Mouse (Mus musculus) megakaryocyte, embryonic 14.5 days (primary cell): ENCODE results near the gene Gabrg3. TPM values are rescaled to one million over a fixed set of nuclear protein-coding genes. Genes with fewer than 3 reads are reported as not detected.

Experiments used
- H3K27me3 ChIP-seq: replicated peaks from 2 replicates; pipeline ENCODE3; 2012; ENCODE audit warnings: inconsistent platforms
- H3K36me3 ChIP-seq: replicated peaks from 2 replicates; pipeline ENCODE3; 2012; ENCODE audit warnings: low read length, inconsistent platforms, mixed read lengths
- H3K4me1 ChIP-seq: 2 replicates; pipeline ENCODE4 v1.6.1; 2012; ENCODE audit warnings: inconsistent platforms
- H3K4me3 ChIP-seq: replicated peaks from 2 replicates; pipeline ENCODE3; 2012; ENCODE audit warnings: moderate library complexity, mild to moderate bottlenecking, inconsistent platforms
- H3K9me3 ChIP-seq: 2 replicates; pipeline ENCODE4 v1.6.1; 2012; ENCODE audit warnings: inconsistent platforms
- FLI1 ChIP-seq: IDR thresholded peaks from 2 replicates; pipeline ENCODE4 v1.6.1; 2012; ENCODE audit warnings: low read length, inconsistent platforms, mixed read lengths
- GATA1 ChIP-seq: IDR thresholded peaks from 3 replicates; pipeline ENCODE4 v1.6.1; 2012; ENCODE audit warnings: mixed read lengths, low read length, inconsistent platforms, borderline replicate concordance
- polyA plus RNA-seq: library from polyadenylated mRNA; stranded (reverse); fragments of >175 nt; gene quantifications from 2 replicates; pipeline ENCODE4 v1.2.3, GENCODE M21; 2012; ENCODE audit warnings: low replicate concordance; ENCODE audit not compliant: insufficient read depth

The Gabrg3 gene
- polyA plus RNA-seq, 1 experiment = 0.18 TPM

GRCm38 (mm10) chr7:56938020-56938419 lies 449.0 kb downstream of the Gabrg3 start:
- H3K36me3 ChIP-seq = no peaks in the 10 kb centered on the region
- TF ChIP-seq GATA1 (no peak), FLI1 (no peak)
- no peaks in the 10 kb centered on the region for H3K27me3 ChIP-seq
- H3K9me3 ChIP-seq = peaks cover 3% of the 10 kb centered on the region; the same call in 1 of the 2 replicates
- H3K4me3 ChIP-seq = no peak overlapping the region
- H3K4me1 ChIP-seq = no peaks in the 10 kb centered on the region

GRCm38 (mm10) chr7:56919499-56919898 lies 467.5 kb downstream of the Gabrg3 start:
- Histone ChIP-seq H3K27me3 (no peaks in the 10 kb centered on the region), H3K36me3 (no peaks in the 10 kb centered on the region)
- TF ChIP-seq FLI1 = no peak

GRCm38 (mm10) chr7:56914862-56915261 lies 472.1 kb downstream of the Gabrg3 start:
- Histone ChIP-seq H3K9me3 (0 out of 2 replicates have a peak, but pooled peaks cover 4% of the 10 kb centered on the region), H3K27me3 (no peaks in the 10 kb centered on the region), H3K4me1 (no peaks in the 10 kb centered on the region), H3K36me3 (no peaks in the 10 kb centered on the region), H3K4me3 (no peak overlapping the region)
- no peak for TF ChIP-seq FLI1
- TF ChIP-seq GATA1 = no peak

More at GRCm38 (mm10) chr7:56919499-56919898, 467.5 kb downstream of the Gabrg3 start:
- no peak overlapping the region for H3K4me3 ChIP-seq
- 0 out of 2 replicates have a peak, but pooled peaks cover 6% of the 10 kb centered on the region for H3K9me3 ChIP-seq
- H3K4me1 ChIP-seq = no peaks in the 10 kb centered on the region

GRCm38 (mm10) chr7:56899762-56900161 lies 487.2 kb downstream of the Gabrg3 start:
- TF ChIP-seq FLI1 (no peak), GATA1 (no peak)
- Histone ChIP-seq H3K4me1 (no peaks in the 10 kb centered on the region), H3K9me3 (0 out of 2 replicates have a peak, but pooled peaks cover 2% of the 10 kb centered on the region), H3K4me3 (no peak overlapping the region), H3K36me3 (no peaks in the 10 kb centered on the region), H3K27me3 (no peaks in the 10 kb centered on the region)

- peaks cover 14% of the 10 kb centered on the region for H3K9me3 ChIP-seq
- no peaks in the 10 kb centered on the region for H3K36me3 ChIP-seq
- H3K27me3 ChIP-seq = no peaks in the 10 kb centered on the region
- TF ChIP-seq FLI1 (no peak), GATA1 (no peak)
- H3K4me1 ChIP-seq = no peaks in the 10 kb centered on the region
- H3K4me3 ChIP-seq = no peak overlapping the region
Observed at GRCm38 (mm10) chr7:56867314-56868075, 519.5 kb downstream of the Gabrg3 start.

- Histone ChIP-seq H3K36me3 (no peaks in the 10 kb centered on the region), H3K4me3 (no peak overlapping the region), H3K4me1 (no peaks in the 10 kb centered on the region), H3K9me3 (peaks cover 12% of the 10 kb centered on the region), H3K27me3 (no peaks in the 10 kb centered on the region)
- TF ChIP-seq FLI1 (no peak), GATA1 (no peak)
Observed at GRCm38 (mm10) chr7:56843565-56843964, 543.4 kb downstream of the Gabrg3 start.

- no peak for TF ChIP-seq GATA1
- TF ChIP-seq FLI1 = no peak
- Histone ChIP-seq H3K4me1 (no peaks in the 10 kb centered on the region), H3K9me3 (no peaks in the 10 kb centered on the region), H3K4me3 (no peak overlapping the region), H3K36me3 (no peaks in the 10 kb centered on the region), H3K27me3 (no peaks in the 10 kb centered on the region)
Observed at GRCm38 (mm10) chr7:56825446-56825845, 561.5 kb downstream of the Gabrg3 start.

GRCm38 (mm10) chr7:56801841-56802240 lies 585.1 kb downstream of the Gabrg3 start:
- no peaks in the 10 kb centered on the region for H3K27me3 ChIP-seq
- no peaks in the 10 kb centered on the region for H3K36me3 ChIP-seq
- H3K4me1 ChIP-seq = no peaks in the 10 kb centered on the region
- H3K9me3 ChIP-seq = no peaks in the 10 kb centered on the region
- TF ChIP-seq FLI1 (no peak), GATA1 (no peak)
- no peak overlapping the region for H3K4me3 ChIP-seq

- no peaks in the 10 kb centered on the region for H3K4me1 ChIP-seq
- H3K9me3 ChIP-seq = peaks cover 8% of the 10 kb centered on the region; the same call in 1 of the 2 replicates
- no peak overlapping the region for H3K4me3 ChIP-seq
- H3K27me3 ChIP-seq = no peaks in the 10 kb centered on the region
- no peaks in the 10 kb centered on the region for H3K36me3 ChIP-seq
- TF ChIP-seq FLI1 (no peak), GATA1 (no peak)
Observed at GRCm38 (mm10) chr7:56779122-56779521, 607.9 kb downstream of the Gabrg3 start.

GRCm38 (mm10) chr7:56768216-56768615 lies 618.8 kb downstream of the Gabrg3 start:
- no peaks in the 10 kb centered on the region for H3K4me1 ChIP-seq
- no peaks in the 10 kb centered on the region for H3K36me3 ChIP-seq
- H3K27me3 ChIP-seq = no peaks in the 10 kb centered on the region
- no peak overlapping the region for H3K4me3 ChIP-seq
- TF ChIP-seq FLI1 (no peak), GATA1 (no peak)
- no peaks in the 10 kb centered on the region for H3K9me3 ChIP-seq

- no peaks in the 10 kb centered on the region for H3K27me3 ChIP-seq
- H3K9me3 ChIP-seq = no peaks in the 10 kb centered on the region
- no peaks in the 10 kb centered on the region for H3K36me3 ChIP-seq
- H3K4me3 ChIP-seq = no peak overlapping the region
- TF ChIP-seq FLI1 = no peak
- no peak for TF ChIP-seq GATA1
- no peaks in the 10 kb centered on the region for H3K4me1 ChIP-seq
Observed at GRCm38 (mm10) chr7:56767796-56768195, 619.2 kb downstream of the Gabrg3 start.
